12 mouse cellular contexts compared by ENCODE assay signal in the genomic region with DNA sequence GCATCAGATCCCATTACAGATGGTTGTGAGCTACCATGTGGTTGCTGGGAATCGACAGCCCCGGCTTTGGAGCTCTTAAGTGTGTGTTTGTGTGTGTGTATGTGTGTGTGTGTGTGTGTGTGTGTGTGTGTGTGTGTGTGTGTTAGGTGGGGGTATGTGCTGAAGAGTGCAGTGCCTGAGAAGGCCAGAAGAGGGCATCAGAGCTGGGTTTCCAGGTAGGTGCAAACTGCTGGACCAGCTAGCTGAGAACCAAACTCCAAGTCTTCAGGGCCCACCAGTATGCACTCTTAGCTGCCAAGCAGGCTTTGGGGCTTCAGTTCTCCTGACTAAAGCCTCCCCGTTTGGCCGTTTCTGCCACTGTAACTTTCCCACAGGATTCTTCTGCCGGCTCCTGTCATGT. TPM values are rescaled to one million over a fixed set of nuclear protein-coding genes. Genes with fewer than 3 reads are reported as not detected.
DNase-seq lines count a peak whose midpoint lies in the region; ATAC-seq and TF ChIP-seq lines count a peak whose summit lies in the region.
"Had no signal": no experiment of that assay in that cellular context is flagged by ENCODE, and none has a peak within 500 bp of the region (broad histone marks: within the 10 kb centered on the region; RNA-seq: fewer than 3 reads in every experiment).

No protein-coding gene starts in this region.

- no peak overlapping the region for H3K27ac ChIP-seq in kidney, postnatal 0 days
- no peak overlapping the region for H3K27ac ChIP-seq in kidney, embryonic 16.5 days (ENCODE audit: low read length)
- no peak overlapping the region for H3K27ac ChIP-seq in testis, adult 2 months (ENCODE audit: control insufficient read depth, insufficient read depth, low read depth, low read length)
- no peak overlapping the region for H3K27ac ChIP-seq in stomach, postnatal 0 days (replicated peaks)
- H3K27ac ChIP-seq: hindbrain, embryonic 13.5 days; limb, embryonic 10.5 days had no signal

- no peak overlapping the region for H3K4me3 ChIP-seq in kidney, postnatal 0 days (replicated peaks; ENCODE audit: low read depth, low read length)
- H3K4me3 ChIP-seq in kidney, embryonic 16.5 days (ENCODE audit: low read length), result no peak overlapping the region
- H3K4me3 ChIP-seq in testis, adult 2 months (ENCODE audit: control insufficient read depth, low read depth, low read length), result no peak overlapping the region
- no peak overlapping the region for H3K4me3 ChIP-seq in stomach, postnatal 0 days (ENCODE audit: low read depth, low read length)
- H3K4me3 ChIP-seq: heart, embryonic 12.5 days; hindbrain, embryonic 13.5 days; limb, embryonic 10.5 days; myocyte had no signal

- no peaks in the 10 kb centered on the region for H3K27me3 ChIP-seq in kidney, postnatal 0 days (ENCODE audit: insufficient read depth, low read length)
- H3K27me3 ChIP-seq in kidney, embryonic 16.5 days (ENCODE audit: insufficient read depth, low read length), result no peaks in the 10 kb centered on the region
- H3K27me3 ChIP-seq in testis, adult 2 months (ENCODE audit: control insufficient read depth, insufficient read depth, low read length), result no peaks in the 10 kb centered on the region
- no peaks in the 10 kb centered on the region for H3K27me3 ChIP-seq in stomach, postnatal 0 days (ENCODE audit: control insufficient read depth, insufficient read depth, low read length)
- H3K27me3 ChIP-seq: heart, embryonic 12.5 days; hindbrain, embryonic 13.5 days had no signal

- no peak for DNase-seq in kidney, postnatal 0 days (ENCODE audit: low spot score)
- DNase-seq in testis, postnatal 14 days (ENCODE audit: low spot score), result no peak
- peak; percentile 22 for DNase-seq in NIH3T3 (ENCODE audit: low read depth)
- no peak for DNase-seq in stomach, postnatal 0 days (ENCODE audit: low spot score)
- DNase-seq in layer of hippocampus, adult 18-20 months (ENCODE audit: low spot score in 2 of 2), result no peak
- DNase-seq: spleen, adult 18-20 months had no signal

- 90% methylated on average over 5 of the region's 5 CpGs for WGBS in kidney, postnatal 0 days
- WGBS in kidney, embryonic 16.5 days, result 92% methylated on average over 5 of the region's 5 CpGs
- WGBS in stomach, postnatal 0 days, result 82% methylated on average over 5 of the region's 5 CpGs

- no peaks in the 10 kb centered on the region for H3K36me3 ChIP-seq in kidney, postnatal 0 days (ENCODE audit: insufficient read depth, low read length)
- no peaks in the 10 kb centered on the region for H3K36me3 ChIP-seq in kidney, embryonic 16.5 days (ENCODE audit: insufficient read depth, low read length)
- H3K36me3 ChIP-seq in testis, adult 2 months (ENCODE audit: control insufficient read depth, insufficient read depth, low read length), result no peaks in the 10 kb centered on the region
- no peaks in the 10 kb centered on the region for H3K36me3 ChIP-seq in stomach, postnatal 0 days (ENCODE audit: control insufficient read depth, insufficient read depth, low read length)
- H3K36me3 ChIP-seq: heart, embryonic 12.5 days; hindbrain, embryonic 13.5 days; limb, embryonic 10.5 days had no signal

- no peak overlapping the region for H3K9ac ChIP-seq in kidney, postnatal 0 days (ENCODE audit: low read depth, low read length)
- H3K9ac ChIP-seq in kidney, embryonic 16.5 days (replicated peaks; ENCODE audit: low read length), result no peak overlapping the region
- no peak overlapping the region for H3K9ac ChIP-seq in stomach, postnatal 0 days (ENCODE audit: low read length)
- H3K9ac ChIP-seq: heart, embryonic 12.5 days; hindbrain, embryonic 13.5 days had no signal

- no peak for ATAC-seq in kidney, postnatal 0 days (replicated peaks; ENCODE audit: low FRiP score, low read depth)
- ATAC-seq in kidney, embryonic 16.5 days (ENCODE audit: low FRiP score, low TSS enrichment), result no peak
- no peak for ATAC-seq in stomach, postnatal 0 days (ENCODE audit: low FRiP score, low TSS enrichment)

- no peaks in the 10 kb centered on the region for H3K4me1 ChIP-seq in kidney, postnatal 0 days (replicated peaks; ENCODE audit: insufficient read depth, low read length)
- H3K4me1 ChIP-seq in kidney, embryonic 16.5 days (ENCODE audit: insufficient read depth, low read length), result no peaks in the 10 kb centered on the region
- no peaks in the 10 kb centered on the region for H3K4me1 ChIP-seq in testis, adult 2 months (ENCODE audit: control insufficient read depth, insufficient read depth, low read length)
- H3K4me1 ChIP-seq in stomach, postnatal 0 days (replicated peaks; ENCODE audit: control insufficient read depth, insufficient read depth), result no peaks in the 10 kb centered on the region
- H3K4me1 ChIP-seq: hindbrain, embryonic 13.5 days; limb, embryonic 10.5 days had no signal

- no peak for TF ChIP-seq EP300 in stomach, postnatal 0 days (optimal IDR thresholded peaks at IDR 0.05)

- TF ChIP-seq POLR2A in testis, adult 2 months (IDR thresholded peaks at IDR 0.05; ENCODE audit: control insufficient read depth, low read depth, low read length), result no peak

- H3K9me3 ChIP-seq in kidney, postnatal 0 days (replicated peaks; ENCODE audit: low read length), result no peaks in the 10 kb centered on the region
- H3K9me3 ChIP-seq in kidney, embryonic 16.5 days (ENCODE audit: low read length), result no peaks in the 10 kb centered on the region
- H3K9me3 ChIP-seq in stomach, postnatal 0 days (ENCODE audit: control insufficient read depth, low read length), result no peaks in the 10 kb centered on the region
- H3K9me3 ChIP-seq: hindbrain, embryonic 13.5 days; limb, embryonic 10.5 days had no signal

- no peak overlapping the region for H3K4me2 ChIP-seq in kidney, postnatal 0 days (ENCODE audit: low read length)
- no peak overlapping the region for H3K4me2 ChIP-seq in kidney, embryonic 16.5 days (replicated peaks; ENCODE audit: low read depth, low read length)
- H3K4me2 ChIP-seq in stomach, postnatal 0 days (replicated peaks; ENCODE audit: low read depth), result no peak overlapping the region
- H3K4me2 ChIP-seq: heart, embryonic 12.5 days; hindbrain, embryonic 13.5 days had no signal

- peak; percentile 25; the same call in 1 of the 2 replicates for TF ChIP-seq CTCF in kidney, postnatal 0 days (IDR thresholded peaks at IDR 0.05; ENCODE audit: low read depth)
- peak; percentile 46; the same call in 1 of the 2 replicates for TF ChIP-seq CTCF in testis, adult 2 months (IDR thresholded peaks at IDR 0.05; ENCODE audit: control insufficient read depth, insufficient read depth, insufficient replicate concordance, low read depth, low read length)
- TF ChIP-seq CTCF in stomach, postnatal 0 days (IDR thresholded peaks at IDR 0.05; ENCODE audit: low read depth), result peak; percentile 50

RNA-seq across cellular contexts. Expression of gene Rgs10, which starts 10.3 kb away (rescaled TPM):
- polyA plus RNA-seq in kidney, postnatal 0 days (2015; fragmentation: Nextera tagmentation; extraction: Ambion mirVana), result 5.4 and 6.6 TPM in 2 replicates
- 7.7 and 7.8 TPM in 2 replicates for polyA plus RNA-seq in kidney, embryonic 16.5 days (2015; fragmentation: Nextera tagmentation; extraction: Ambion mirVana)
- 46.7 and 50.4 TPM in 2 replicates for polyA plus RNA-seq in testis, adult 2 months (2012; rRNA removed)
- polyA plus RNA-seq in stomach, postnatal 0 days (2015; fragmentation: Nextera tagmentation; extraction: Ambion mirVana), result 24.5 and 28.9 TPM in 2 replicates
- 10 to 100 TPM; 42.3 to 45.3 TPM for total RNA-seq in layer of hippocampus, adult 18-20 months (2021)

RNA-seq across cellular contexts. Expression of gene Tial1, which starts 53.3 kb away (rescaled TPM):
- 21.4 and 23.5 TPM in 2 replicates for polyA plus RNA-seq in kidney, postnatal 0 days (2015; fragmentation: Nextera tagmentation; extraction: Ambion mirVana)
- polyA plus RNA-seq in kidney, embryonic 16.5 days (2015; fragmentation: Nextera tagmentation; extraction: Ambion mirVana), result 22.2 and 25.6 TPM in 2 replicates
- 32.1 and 36.0 TPM in 2 replicates for polyA plus RNA-seq in testis, adult 2 months (2012; rRNA removed)
- polyA plus RNA-seq in stomach, postnatal 0 days (2015; fragmentation: Nextera tagmentation; extraction: Ambion mirVana), result 12.5 and 13.1 TPM in 2 replicates
- 100 to 1,000 TPM in 1 of 2 experiments, 10 to 100 TPM in 1; 98.2 to 110 TPM for total RNA-seq in layer of hippocampus, adult 18-20 months (2021)
